Mouse (Mus musculus) G1E (cell line): ENCODE data around the gene Gm6176.
"Not testable (repeated sequence)": the region's sequence is repeated elsewhere in the genome, so short reads cannot be mapped to it uniquely, and the experiment has no call there.

Experiments
- CTCF ChIP-seq: IDR thresholded peaks from 2 replicates; pipeline ENCODE4 v1.5.1; 2012; ENCODE audit warnings: low read depth, low read length, inconsistent platforms, mixed read lengths
- GATA1 ChIP-seq: IDR thresholded peaks from 2 replicates; pipeline ENCODE4 v1.6.1; 2012; ENCODE audit warnings: borderline replicate concordance, low read length, inconsistent platforms, mixed read lengths
- POLR2AphosphoS5 ChIP-seq: IDR thresholded peaks from 2 replicates; pipeline ENCODE4 v1.6.1; 2012; ENCODE audit warnings: low read depth, low read length, inconsistent platforms; ENCODE audit not compliant: insufficient replicate concordance
- TAL1 ChIP-seq: conservative IDR thresholded peaks from 2 replicates; pipeline ENCODE4 v1.6.1; 2012; ENCODE audit warnings: low read depth, low read length, inconsistent platforms, mixed read lengths

- not testable (repeated sequence) for TF ChIP-seq CTCF, POLR2AphosphoS5, GATA1, TAL1
Measured at GRCm38 (mm10) chr7:22056205-22056604, at the start of gene Gm6176.
